Mouse (Mus musculus) subcutaneous adipose tissue, adult 2 months (tissue): ENCODE measurements around the gene Olfr1458. TPM values are rescaled to one million over a fixed set of nuclear protein-coding genes. Genes with fewer than 3 reads are reported as not detected.

ENCODE experiments used
- polyA plus RNA-seq: library from polyadenylated mRNA; depleted of rRNA; stranded (reverse); fragments of >200 nt; gene quantifications from 2 replicates; pipeline ENCODE4 v1.2.3, GENCODE M21; 2012; ENCODE audit warnings: low replicate concordance; rRNA removed

Gene Olfr1458
- not detected in 2 replicates for polyA plus RNA-seq

GRCm38 (mm10) chr19:13106675-13107074 is at the start of gene Olfr1458:
Olfr1458 (minus strand) TSS chr19:13106775.

GRCm38 (mm10) chr19:13149449-13149848 is 42.9 kb upstream of the Olfr1458 start, which contains the start of gene Olfr1459:
Olfr1459 (minus strand) TSS chr19:13149549.

GRCm38 (mm10) chr19:13097791-13098190 is 8.8 kb downstream of the Olfr1458 start, which contains the start of gene Olfr1457:
Olfr1457 (minus strand) TSS chr19:13097891.

GRCm38 (mm10) chr19:13060310-13060709 is 46.3 kb downstream of the Olfr1458 start, which contains the start of gene Olfr1454:
Olfr1454 (plus strand) TSS chr19:13060610.

Other genes with a start within 250 kb of the Olfr1458 start
- not detected in 2 replicates for gene Olfr1444, start 249.5 kb downstream of the Olfr1458 start, polyA plus RNA-seq
- not detected in 2 replicates for gene Olfr1445, start 222.9 kb downstream of the Olfr1458 start, polyA plus RNA-seq
- gene Olfr1446, start 213.3 kb downstream of the Olfr1458 start, polyA plus RNA-seq, result not detected in 2 replicates
- gene Olfr1447, start 203.0 kb downstream of the Olfr1458 start, polyA plus RNA-seq, result not detected in 2 replicates
- gene Olfr1448, start 182.4 kb downstream of the Olfr1458 start, polyA plus RNA-seq, result not detected in 2 replicates
- gene Olfr1449, start 175.9 kb downstream of the Olfr1458 start, polyA plus RNA-seq, result not detected in 2 replicates
- not detected in 2 replicates for gene Olfr1450, start 156.5 kb downstream of the Olfr1458 start, polyA plus RNA-seq
- not detected in 2 replicates for gene Olfr1451, start 111.8 kb downstream of the Olfr1458 start, polyA plus RNA-seq
- not detected in 2 replicates for gene Olfr1453, start 78.4 kb downstream of the Olfr1458 start, polyA plus RNA-seq
- not detected in 2 replicates for gene Olfr1454, start 46.2 kb downstream of the Olfr1458 start, polyA plus RNA-seq
- gene Olfr1457, start 8.9 kb downstream of the Olfr1458 start, polyA plus RNA-seq, result not detected in 2 replicates
- not detected in 2 replicates for gene Olfr1459, start 42.8 kb upstream of the Olfr1458 start, polyA plus RNA-seq
- gene Olfr1461, start 56.2 kb upstream of the Olfr1458 start, polyA plus RNA-seq, result not detected in 2 replicates
- not detected in 2 replicates for gene Olfr1462, start 79.0 kb upstream of the Olfr1458 start, polyA plus RNA-seq
- gene Olfr1463, start 124.6 kb upstream of the Olfr1458 start, polyA plus RNA-seq, result not detected in 2 replicates
- not detected in 2 replicates for gene Olfr1465, start 208.8 kb upstream of the Olfr1458 start, polyA plus RNA-seq
- not detected in 2 replicates for gene Olfr1466, start 232.1 kb upstream of the Olfr1458 start, polyA plus RNA-seq